Mouse (Mus musculus): Measurements from ENCODE around the gene Farsb. TPM values are rescaled to one million over a fixed set of nuclear protein-coding genes. Genes with fewer than 3 reads are reported as not detected.

Gene Farsb
- polyA plus RNA-seq, 1 experiment from 2014 or later: 117 TPM

DNA sequence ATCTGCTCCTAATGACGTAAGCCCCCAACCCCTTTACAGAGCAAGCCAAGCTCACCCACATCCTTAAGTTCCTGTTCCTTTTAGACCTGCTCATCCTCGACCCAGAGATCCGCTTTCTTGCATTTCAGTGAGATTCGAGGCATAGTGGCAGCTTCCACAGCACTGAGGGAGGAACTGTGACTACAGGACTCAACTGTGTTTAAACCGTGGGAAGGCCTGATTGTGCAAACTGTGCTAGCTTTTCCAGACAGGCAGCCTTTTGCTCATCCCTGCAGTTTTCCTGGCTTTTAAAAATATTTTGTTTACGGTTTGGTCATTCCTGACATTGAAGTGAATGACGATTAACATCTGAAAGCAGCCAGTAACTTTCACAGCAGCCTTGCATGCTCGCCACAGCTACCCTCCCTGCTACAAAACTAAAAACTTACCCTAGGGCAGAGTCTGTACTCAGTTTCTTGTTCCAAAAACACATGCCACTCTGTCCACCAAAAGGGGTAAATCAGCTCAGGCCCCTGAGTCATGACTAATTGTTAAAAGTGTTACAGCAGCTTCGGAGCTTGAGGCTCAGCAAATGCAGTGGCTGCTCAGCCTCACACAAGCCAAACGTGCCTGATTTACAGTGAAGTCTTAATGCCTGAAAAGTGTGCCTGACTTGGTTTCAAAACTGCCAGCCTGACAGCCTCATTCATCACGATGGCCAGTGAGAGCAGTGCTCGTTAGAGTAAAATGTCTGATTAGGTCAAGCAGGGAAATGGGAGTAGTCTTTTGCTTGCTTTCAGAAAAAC, 37.4 kb downstream of the Farsb start:
- peaks cover 22% of the 10 kb centered on the region for H3K36me3 ChIP-seq (ENCODE audit: control insufficient read depth, insufficient read depth, low read length)
- 72% methylated on average over 12 of the region's 12 CpGs for WGBS
- no peaks in the 10 kb centered on the region for H3K4me1 ChIP-seq (replicated peaks; ENCODE audit: control insufficient read depth, insufficient read depth, low read length)
- no peak overlapping the region for H3K4me2 ChIP-seq (ENCODE audit: low read depth, low read length)
- H3K9me3 ChIP-seq (ENCODE audit: control insufficient read depth, low read length): no peaks in the 10 kb centered on the region
- H3K9ac ChIP-seq (ENCODE audit: low read length): no peak overlapping the region
- no peaks in the 10 kb centered on the region for H3K27me3 ChIP-seq (ENCODE audit: control insufficient read depth, insufficient read depth, low read depth, low read length)
- H3K27ac ChIP-seq (ENCODE audit: low read length): peak overlapping the region; percentile 48
- no peak overlapping the region for H3K4me3 ChIP-seq (ENCODE audit: low read length)
- peak; percentile 51; the same call in 1 of the 2 replicates for ATAC-seq (ENCODE audit: low read depth)

DNA sequence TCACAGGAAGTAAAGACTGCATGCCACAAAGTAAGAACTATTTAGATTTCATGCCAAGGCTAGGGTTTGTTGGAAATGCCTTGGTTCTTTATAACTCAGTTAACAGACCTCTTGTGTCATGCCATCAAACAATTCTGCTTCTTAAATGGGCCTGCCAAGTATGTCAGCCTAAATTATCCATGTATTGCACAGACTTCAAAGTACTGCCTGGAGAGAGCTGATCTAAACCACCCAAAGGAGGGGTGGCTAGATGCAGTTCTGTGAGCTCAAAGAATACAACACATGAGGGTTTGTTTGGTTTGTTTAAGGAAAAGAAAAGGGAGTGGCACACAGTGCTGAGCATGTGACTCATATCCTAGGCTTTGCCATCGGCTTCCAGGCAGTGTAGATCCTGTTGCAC, 40.6 kb downstream of the Farsb start:
- Histone ChIP-seq H3K9ac (ENCODE audit: low read length) (no peak overlapping the region), H3K27ac (ENCODE audit: low read length) (no peak overlapping the region), H3K4me1 (replicated peaks; ENCODE audit: control insufficient read depth, insufficient read depth, low read length) (no peaks in the 10 kb centered on the region), H3K4me3 (ENCODE audit: low read length) (no peak overlapping the region), H3K36me3 (ENCODE audit: control insufficient read depth, insufficient read depth, low read length) (peaks cover 15% of the 10 kb centered on the region), H3K27me3 (ENCODE audit: control insufficient read depth, insufficient read depth, low read depth, low read length) (no peaks in the 10 kb centered on the region), H3K4me2 (ENCODE audit: low read depth, low read length) (no peak overlapping the region), H3K9me3 (ENCODE audit: control insufficient read depth, low read length) (no peaks in the 10 kb centered on the region)
- ATAC-seq (ENCODE audit: low read depth): peak; percentile 49
- 73% methylated on average over 1 of the region's 1 CpGs for WGBS

DNA sequence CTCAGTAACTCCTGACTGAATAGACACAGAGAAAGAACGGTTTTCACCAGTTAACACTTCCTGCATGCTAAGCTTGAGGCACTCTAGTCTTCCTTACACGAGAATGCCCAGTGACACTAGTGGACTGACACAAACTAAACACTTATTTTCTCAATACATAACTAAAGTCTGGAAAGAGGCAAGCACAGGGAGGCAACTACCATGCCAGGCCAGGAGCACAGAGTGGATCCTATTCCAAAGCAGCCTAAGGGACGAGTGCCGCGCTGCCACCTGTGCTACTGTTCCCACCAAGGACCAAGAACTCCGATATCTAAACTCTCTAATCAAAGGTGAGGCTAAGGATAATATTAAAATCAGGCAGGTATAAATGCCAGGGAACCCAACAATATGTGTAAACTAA, 42.0 kb downstream of the Farsb start:
- WGBS: 90% methylated on average over 6 of the region's 6 CpGs
- no peak overlapping the region for H3K27ac ChIP-seq (ENCODE audit: low read length)

DNA sequence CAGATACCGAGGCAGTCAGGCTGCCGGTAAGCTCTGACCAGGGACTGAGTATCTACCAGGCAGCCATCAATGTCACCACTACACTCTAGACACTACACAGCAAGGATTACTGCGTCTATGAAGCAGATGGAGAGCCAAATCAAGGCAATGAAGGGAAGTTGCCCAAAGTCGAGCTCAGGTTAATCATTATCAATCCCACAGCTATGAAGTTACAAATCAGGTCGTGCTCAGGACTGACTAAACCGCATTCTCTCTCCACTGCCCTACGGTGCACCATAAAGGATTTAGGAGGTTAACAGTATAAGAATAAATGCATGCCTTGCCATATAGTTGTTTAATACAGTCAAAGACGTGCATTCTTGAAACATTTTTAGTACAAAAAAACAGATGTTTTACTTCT, 42.5 kb downstream of the Farsb start:
- no peak overlapping the region for H3K4me2 ChIP-seq (ENCODE audit: low read depth, low read length)
- no peaks in the 10 kb centered on the region for H3K4me1 ChIP-seq (replicated peaks; ENCODE audit: control insufficient read depth, insufficient read depth, low read length)
- no peak overlapping the region for H3K4me3 ChIP-seq (ENCODE audit: low read length)
- no peak overlapping the region for H3K27ac ChIP-seq (ENCODE audit: low read length)
- H3K36me3 ChIP-seq (ENCODE audit: control insufficient read depth, insufficient read depth, low read length): peaks cover 13% of the 10 kb centered on the region
- H3K27me3 ChIP-seq (ENCODE audit: control insufficient read depth, insufficient read depth, low read depth, low read length): no peaks in the 10 kb centered on the region
- ATAC-seq (ENCODE audit: low read depth): no peak
- H3K9me3 ChIP-seq (ENCODE audit: control insufficient read depth, low read length): no peaks in the 10 kb centered on the region
- 75% methylated on average over 8 of the region's 8 CpGs for WGBS
- no peak overlapping the region for H3K9ac ChIP-seq (ENCODE audit: low read length)

More for the DNA sequence above, 42.0 kb downstream of the Farsb start:
- Histone ChIP-seq H3K4me2 (ENCODE audit: low read depth, low read length) (no peak overlapping the region), H3K9ac (ENCODE audit: low read length) (no peak overlapping the region), H3K36me3 (ENCODE audit: control insufficient read depth, insufficient read depth, low read length) (peaks cover 15% of the 10 kb centered on the region), H3K4me3 (ENCODE audit: low read length) (no peak overlapping the region), H3K4me1 (replicated peaks; ENCODE audit: control insufficient read depth, insufficient read depth, low read length) (no peaks in the 10 kb centered on the region), H3K27me3 (ENCODE audit: control insufficient read depth, insufficient read depth, low read depth, low read length) (no peaks in the 10 kb centered on the region), H3K9me3 (ENCODE audit: control insufficient read depth, low read length) (no peaks in the 10 kb centered on the region)
- no peak for ATAC-seq (ENCODE audit: low read depth)

DNA sequence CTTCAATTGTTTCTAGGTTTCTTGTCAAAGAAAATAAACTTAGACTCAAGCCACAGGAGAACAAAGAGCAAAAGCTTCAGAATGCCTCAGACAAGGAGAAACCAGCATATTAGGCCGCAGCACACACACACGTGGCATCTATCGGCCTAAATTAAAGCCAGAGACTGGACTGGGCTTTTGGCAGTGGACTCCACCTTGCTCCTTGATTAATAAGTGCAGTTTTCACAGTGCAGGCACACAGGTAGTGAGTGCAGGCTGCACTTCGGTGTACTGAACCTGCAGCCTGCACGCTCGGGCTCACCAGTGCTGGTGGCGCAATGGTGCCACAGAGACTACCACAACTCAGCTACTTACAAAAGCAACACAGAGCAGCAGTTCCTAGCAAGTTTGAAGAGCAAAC, 45.6 kb downstream of the Farsb start:
- no peaks in the 10 kb centered on the region for H3K9me3 ChIP-seq (ENCODE audit: control insufficient read depth, low read length)
- no peak for ATAC-seq (ENCODE audit: low read depth)
- H3K4me1 ChIP-seq (replicated peaks; ENCODE audit: control insufficient read depth, insufficient read depth, low read length): no peaks in the 10 kb centered on the region
- no peaks in the 10 kb centered on the region for H3K27me3 ChIP-seq (ENCODE audit: control insufficient read depth, insufficient read depth, low read depth, low read length)
- no peak overlapping the region for H3K27ac ChIP-seq (ENCODE audit: low read length)
- no peak overlapping the region for H3K4me2 ChIP-seq (ENCODE audit: low read depth, low read length)
- no peak overlapping the region for H3K4me3 ChIP-seq (ENCODE audit: low read length)
- H3K36me3 ChIP-seq (ENCODE audit: control insufficient read depth, insufficient read depth, low read length): peaks cover 12% of the 10 kb centered on the region
- H3K9ac ChIP-seq (ENCODE audit: low read length): no peak overlapping the region
- 89% methylated on average over 7 of the region's 7 CpGs for WGBS

DNA sequence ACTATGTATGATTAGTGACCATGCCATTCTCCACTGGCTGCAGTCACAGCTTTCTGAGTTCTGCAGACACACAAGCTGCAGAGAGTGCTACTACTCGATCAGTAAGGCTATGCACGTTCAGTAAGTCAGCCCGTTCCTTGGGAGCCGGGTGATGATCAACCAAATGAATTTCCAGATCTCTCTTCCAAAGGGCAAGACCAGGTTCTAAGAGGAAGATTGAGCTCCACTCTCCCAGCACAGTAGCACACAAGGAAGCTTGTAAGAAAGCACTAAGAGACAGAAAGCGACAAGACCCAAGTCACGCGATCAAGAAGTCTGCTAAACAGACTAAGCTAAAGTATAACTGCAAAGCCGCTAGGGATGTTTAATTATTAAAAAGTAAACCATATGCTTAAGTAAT, 48.0 kb downstream of the Farsb start:
- no peak overlapping the region for H3K27ac ChIP-seq (ENCODE audit: low read length)
- no peak overlapping the region for H3K4me2 ChIP-seq (ENCODE audit: low read depth, low read length)
- H3K9me3 ChIP-seq (ENCODE audit: control insufficient read depth, low read length): no peaks in the 10 kb centered on the region
- H3K4me3 ChIP-seq (ENCODE audit: low read length): no peak overlapping the region
- H3K9ac ChIP-seq (ENCODE audit: low read length): no peak overlapping the region
- WGBS: 94% methylated on average over 8 of the region's 8 CpGs
- H3K27me3 ChIP-seq (ENCODE audit: control insufficient read depth, insufficient read depth, low read depth, low read length): no peaks in the 10 kb centered on the region
- no peaks in the 10 kb centered on the region; the same call in 1 of the 2 replicates for H3K4me1 ChIP-seq (replicated peaks; ENCODE audit: control insufficient read depth, insufficient read depth, low read length)
- ATAC-seq (ENCODE audit: low read depth): no peak
- H3K36me3 ChIP-seq (ENCODE audit: control insufficient read depth, insufficient read depth, low read length): peaks cover 12% of the 10 kb centered on the region

DNA sequence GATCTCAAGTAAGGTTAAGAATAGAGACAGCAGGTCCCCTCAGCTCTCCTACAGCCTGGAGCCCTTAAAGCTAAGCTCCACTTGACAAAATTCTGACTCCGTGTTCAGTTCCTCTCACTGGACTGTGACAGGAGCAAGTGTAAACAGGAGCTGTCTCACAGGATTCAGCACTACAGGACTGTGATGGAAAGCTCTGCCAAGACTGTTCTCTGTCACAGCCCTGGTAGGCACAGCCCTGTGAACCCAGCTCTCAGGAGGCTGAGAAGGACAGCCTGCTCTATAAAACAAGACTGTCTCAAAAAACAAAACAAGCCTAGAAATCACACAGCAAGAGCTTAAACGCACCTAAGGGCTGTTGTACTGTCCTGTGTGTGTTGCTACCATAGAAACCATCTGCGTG, 51.5 kb downstream of the Farsb start:
- 66% methylated on average over 3 of the region's 3 CpGs for WGBS
- Histone ChIP-seq H3K4me2 (ENCODE audit: low read depth, low read length) (no peak overlapping the region), H3K36me3 (ENCODE audit: control insufficient read depth, insufficient read depth, low read length) (peaks cover 8% of the 10 kb centered on the region), H3K9ac (ENCODE audit: low read length) (no peak overlapping the region), H3K4me1 (replicated peaks; ENCODE audit: control insufficient read depth, insufficient read depth, low read length) (no peaks in the 10 kb centered on the region; the same call in 1 of the 2 replicates), H3K9me3 (ENCODE audit: control insufficient read depth, low read length) (no peaks in the 10 kb centered on the region), H3K27ac (ENCODE audit: low read length) (no peak overlapping the region), H3K4me3 (ENCODE audit: low read length) (no peak overlapping the region), H3K27me3 (ENCODE audit: control insufficient read depth, insufficient read depth, low read depth, low read length) (no peaks in the 10 kb centered on the region)
- no peak for ATAC-seq (ENCODE audit: low read depth)

DNA sequence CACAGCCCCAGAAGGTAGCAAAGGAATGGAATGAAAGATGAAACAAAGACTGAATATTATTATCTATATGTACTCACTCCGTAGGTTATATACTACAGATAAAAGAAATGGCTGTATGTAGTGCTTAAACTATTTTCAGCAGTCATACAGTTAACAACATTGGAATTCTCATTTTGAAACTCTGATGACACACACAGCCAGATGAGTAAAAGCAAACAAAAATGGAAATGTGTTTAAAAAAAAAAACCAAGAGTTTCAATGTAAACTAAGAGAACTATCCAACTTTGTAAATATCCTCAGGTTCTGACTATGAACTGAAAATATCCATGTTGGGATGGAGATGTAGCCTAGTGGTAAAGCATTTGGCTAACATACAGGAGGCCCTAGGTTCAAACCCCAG, 52.3 kb downstream of the Farsb start:
- Histone ChIP-seq H3K4me3 (ENCODE audit: low read length) (no peak overlapping the region), H3K4me1 (replicated peaks; ENCODE audit: control insufficient read depth, insufficient read depth, low read length) (no peaks in the 10 kb centered on the region; the same call in 1 of the 2 replicates), H3K4me2 (ENCODE audit: low read depth, low read length) (no peak overlapping the region), H3K27ac (ENCODE audit: low read length) (no peak overlapping the region), H3K9ac (ENCODE audit: low read length) (no peak overlapping the region), H3K36me3 (ENCODE audit: control insufficient read depth, insufficient read depth, low read length) (peaks cover 6% of the 10 kb centered on the region), H3K9me3 (ENCODE audit: control insufficient read depth, low read length) (no peaks in the 10 kb centered on the region), H3K27me3 (ENCODE audit: control insufficient read depth, insufficient read depth, low read depth, low read length) (no peaks in the 10 kb centered on the region)
- no peak for ATAC-seq (ENCODE audit: low read depth)
- WGBS: 97% methylated on average over 1 of the region's 1 CpGs

DNA sequence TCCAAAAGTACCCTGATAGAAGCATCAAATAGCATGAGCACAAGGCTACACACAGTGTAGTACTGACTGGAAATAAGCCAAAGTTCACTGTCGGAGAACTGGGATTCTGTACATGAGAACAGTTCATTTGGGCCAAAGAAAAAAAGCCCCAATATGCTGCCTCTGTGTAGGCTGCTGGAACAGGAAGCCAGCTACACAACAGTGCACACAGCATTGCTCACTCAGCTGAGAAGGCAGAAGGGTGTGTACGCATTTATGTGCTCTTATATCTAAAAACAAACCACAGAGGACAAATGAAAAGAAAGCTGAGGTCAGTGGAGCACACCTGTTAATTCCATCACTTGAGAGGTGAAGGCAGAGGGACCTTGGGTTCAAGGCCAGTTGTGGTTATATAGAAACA, 52.7 kb downstream of the Farsb start:
- 67% methylated on average over 2 of the region's 2 CpGs for WGBS
- H3K9ac ChIP-seq (ENCODE audit: low read length): no peak overlapping the region

More for the DNA sequence above, 52.7 kb downstream of the Farsb start:
- H3K4me1 ChIP-seq (replicated peaks; ENCODE audit: control insufficient read depth, insufficient read depth, low read length): no peaks in the 10 kb centered on the region; the same call in 1 of the 2 replicates
- H3K4me3 ChIP-seq (ENCODE audit: low read length): no peak overlapping the region
- no peak overlapping the region for H3K4me2 ChIP-seq (ENCODE audit: low read depth, low read length)
- no peaks in the 10 kb centered on the region for H3K9me3 ChIP-seq (ENCODE audit: control insufficient read depth, low read length)
- H3K36me3 ChIP-seq (ENCODE audit: control insufficient read depth, insufficient read depth, low read length): peaks cover 6% of the 10 kb centered on the region
- no peak for ATAC-seq (ENCODE audit: low read depth)
- no peak overlapping the region for H3K27ac ChIP-seq (ENCODE audit: low read length)
- H3K27me3 ChIP-seq (ENCODE audit: control insufficient read depth, insufficient read depth, low read depth, low read length): no peaks in the 10 kb centered on the region

All from lung, embryonic 16.5 days (tissue).